Mouse (Mus musculus) embryonic fibroblast, embryonic 13.5 days (primary cell): ENCODE measurements at regions not wholly inside any gene's neighbourhood (a gene's known extent, or its start where the extent isn't known, plus 50 kb on each side); places are given as distances from the start of the nearest gene placed in this dataset.

Source experiments
- CTCF ChIP-seq: IDR thresholded peaks from 2 replicates; pipeline ENCODE4 v1.5.1; 2011; ENCODE audit warnings: mild to moderate bottlenecking, control low read depth, low read length, moderate library complexity, borderline replicate concordance; ENCODE audit not compliant: insufficient read depth
- POLR2A ChIP-seq: IDR thresholded peaks from 2 replicates; pipeline ENCODE4 v1.6.1; 2011; ENCODE audit warnings: low read depth, mild to moderate bottlenecking, control low read depth, low read length, moderate library complexity

- TF ChIP-seq CTCF (no peak), POLR2A (no peak)
These were observed 152.6 kb downstream of the Gm815 start for GRCm38 (mm10) chr19:27038298-27038697.
